Mouse (Mus musculus) gastrocnemius, postnatal 4 days (tissue): Measurements from ENCODE around the gene Gm826. TPM values are rescaled to one million over a fixed set of nuclear protein-coding genes. Genes with fewer than 3 reads are reported as not detected.

ENCODE experiments used
- DNase-seq, 2 experiments: peaks; one replicate each; pipeline ENCODE4 v3.0.0; 2021 to 2022; ENCODE audit warnings: low spot score in 2 of 2, mixed read lengths in 2 of 2
- total RNA-seq, 2 experiments: library from RNA; stranded (reverse); gene quantifications; 2 replicates each; pipeline ENCODE4 v1.2.3; 2021

Gene Gm826
- total RNA-seq, 2 experiments from 2014 or later: 0.73 TPM; not detected in 1

DNA sequence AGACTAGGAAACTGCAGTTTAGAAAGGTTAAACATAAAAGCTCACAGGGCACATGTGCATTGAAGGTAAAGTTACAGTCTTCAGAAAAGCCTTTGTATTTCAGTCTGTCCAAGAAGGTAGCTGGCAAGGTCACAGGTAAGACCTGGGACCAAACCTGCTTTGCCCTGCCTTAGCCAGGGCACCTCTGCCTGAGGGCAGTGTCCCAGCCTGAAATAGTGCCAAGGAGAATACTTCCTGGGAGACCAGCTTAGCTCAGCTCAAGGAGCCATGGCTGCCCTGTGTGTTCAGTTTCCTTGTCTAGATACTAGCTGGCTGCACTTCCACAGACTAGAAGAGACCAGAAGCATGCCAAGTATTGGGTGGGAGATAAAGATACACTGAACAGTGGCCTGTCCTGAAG, 35.4 kb downstream of the Gm826 start:
- DNase-seq: no peak

- DNase-seq: no peak
Measured at GRCm38 (mm10) chr2:160288538-160289151, 45.3 kb downstream of the Gm826 start.

DNA sequence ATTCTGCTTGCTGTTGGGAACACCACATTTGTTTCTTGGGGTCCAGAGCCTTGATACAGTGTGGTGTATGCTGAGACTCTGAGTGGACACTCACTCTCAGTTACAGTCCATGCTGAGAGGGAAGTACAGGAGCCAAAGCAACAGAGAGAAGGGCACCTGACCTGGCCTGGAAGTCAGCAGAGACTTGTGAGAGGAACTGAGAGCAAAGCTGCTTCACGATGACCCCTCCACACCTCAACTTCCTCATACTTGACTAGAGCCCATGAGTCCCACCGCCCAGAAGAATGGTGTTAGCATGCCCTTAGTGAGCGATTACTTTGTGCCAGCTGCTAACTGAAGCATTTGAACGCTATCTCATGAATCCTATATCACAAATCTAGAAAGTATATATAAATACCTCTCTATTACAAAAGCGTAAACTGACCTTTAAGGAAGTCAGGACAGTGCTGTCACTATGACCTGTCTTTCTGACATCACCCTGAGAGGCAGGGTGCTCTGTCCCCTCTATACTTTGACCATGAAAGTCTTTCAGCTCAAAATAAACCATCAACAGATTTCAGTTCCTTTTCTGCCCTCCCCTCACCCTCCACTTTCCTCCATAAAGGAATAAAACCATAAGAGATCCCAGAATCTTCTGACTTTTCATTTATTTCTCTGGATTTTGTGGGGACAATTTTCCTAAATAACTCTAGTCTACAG, 57.9 kb downstream of the Gm826 start:
- DNase-seq: no peak

DNA sequence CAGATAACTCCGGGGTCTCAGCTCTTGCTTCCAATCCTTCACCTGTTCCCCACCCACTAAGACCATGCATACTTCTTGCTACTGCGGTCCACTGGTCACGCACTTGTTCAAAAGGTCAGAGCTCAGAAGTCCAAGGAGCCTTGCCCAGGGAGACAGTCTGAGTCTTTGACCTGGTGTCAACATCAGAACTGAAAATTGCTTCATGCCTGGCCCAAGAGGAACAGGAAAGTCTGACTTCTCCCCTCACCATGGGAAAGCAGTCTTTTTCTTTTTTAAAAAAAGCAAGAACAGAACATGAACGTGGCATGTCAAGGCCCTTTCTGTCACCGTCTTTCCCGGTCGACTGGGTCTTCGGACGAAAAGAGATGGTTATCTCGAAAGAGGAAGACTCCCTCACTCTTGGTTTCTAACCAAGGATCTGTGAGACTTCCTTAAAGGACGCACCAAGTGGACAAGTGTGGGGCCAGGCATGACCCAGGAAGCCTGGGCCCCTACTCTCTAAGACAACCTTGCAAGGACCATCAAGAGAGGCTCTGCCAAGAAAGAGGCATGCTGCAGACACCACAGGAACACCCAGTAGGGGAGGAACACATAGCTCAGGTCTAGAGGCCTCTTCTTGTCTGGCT, 66.0 kb downstream of the Gm826 start:
- DNase-seq: no peak

- no peak for DNase-seq
Measured at GRCm38 (mm10) chr2:160263861-160264260, 70.1 kb downstream of the Gm826 start.

DNA sequence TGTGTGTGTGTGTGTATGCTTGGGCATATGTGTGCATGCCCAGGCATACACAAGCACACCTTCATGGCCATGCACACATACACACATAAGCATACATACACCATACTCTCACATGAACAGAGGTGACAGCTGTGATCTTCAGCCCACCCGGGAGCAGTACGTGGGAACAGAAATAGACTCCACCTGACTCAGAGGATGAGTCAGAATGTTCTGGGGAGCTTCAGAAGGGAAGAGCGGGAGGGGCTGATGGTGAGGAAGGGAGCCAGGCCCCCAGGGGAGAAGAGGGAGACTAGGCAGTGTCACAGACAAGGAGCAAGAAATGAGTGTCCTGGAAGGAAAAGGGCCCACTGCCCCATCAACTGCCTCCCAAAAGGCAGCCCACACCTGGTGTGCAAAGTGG, 72.4 kb downstream of the Gm826 start:
- no peak for DNase-seq

Other genes starting within 250 kb of the Gm826 start
- 10 to 100 TPM; 21.5 to 23.7 TPM for gene Mafb, start 32.9 kb upstream of the Gm826 start, total RNA-seq